Mouse (Mus musculus): ENCODE results near the gene Thra.

DNA sequence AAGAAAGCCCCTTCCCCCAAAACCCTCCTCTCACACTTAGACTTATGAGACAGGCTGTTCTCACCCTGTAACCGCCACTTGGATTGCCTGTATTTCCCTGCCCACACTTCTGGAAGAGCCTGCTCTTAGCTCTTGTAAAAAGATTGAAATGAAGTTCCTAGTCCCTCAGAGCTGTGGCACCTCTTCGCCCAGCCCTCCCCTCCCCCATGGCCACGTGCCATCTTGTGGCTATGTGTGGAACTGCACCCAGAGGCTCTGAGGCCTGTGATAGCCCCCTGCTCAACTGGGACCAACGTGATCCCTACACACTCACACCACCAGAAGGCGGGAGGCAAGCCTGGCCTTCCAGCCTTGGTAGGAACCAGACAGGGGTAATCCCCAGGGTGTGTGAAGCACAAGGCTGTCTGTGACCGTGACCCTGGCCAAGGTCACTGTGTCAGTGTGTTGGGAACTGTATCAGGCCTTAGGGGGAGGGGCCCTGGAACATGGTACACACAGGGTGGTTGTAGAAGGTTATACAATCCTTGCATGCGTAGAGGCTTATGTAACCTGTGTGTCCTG is 14.3 kb downstream of the Thra start:
- TF ChIP-seq POLR2A (IDR thresholded peaks at IDR 0.05; ENCODE audit: low read depth, low read length) (peak; percentile 17; the same call in 1 of the 2 replicates), CTCF (conservative IDR thresholded peaks at IDR 0.05 in 1 of 2, IDR thresholded peaks at IDR 0.05 in 1 of 2; ENCODE audit: low read depth in 2 of 2, low read length in 2 of 2) (peak; percentile 96 to 98), MXI1 (IDR thresholded peaks at IDR 0.05; ENCODE audit: low read depth, low read length) (no peak; the same call in 1 of the 2 replicates), NELFE (IDR thresholded peaks at IDR 0.05; ENCODE audit: low read depth, low read length) (peak; percentile 65; the same call in 1 of the 2 replicates), EP300 (IDR thresholded peaks at IDR 0.05; ENCODE audit: low read length) (0 out of 2 replicates have a peak, but pooled peaks have one; percentile 45), E2F4 (IDR thresholded peaks at IDR 0.05; ENCODE audit: insufficient replicate concordance, low read depth, low read length) (no peak), MYC (IDR thresholded peaks at IDR 0.05; ENCODE audit: low read depth, low read length) (peak; percentile 76), BHLHE40 (IDR thresholded peaks at IDR 0.05; ENCODE audit: low read depth, low read length) (peak; percentile 82), ZMIZ1 (IDR thresholded peaks at IDR 0.05; ENCODE audit: low read depth, low read length) (no peak), MAZ (IDR thresholded peaks at IDR 0.05; ENCODE audit: low read depth, low read length) (peak; percentile 93), CHD1 (IDR thresholded peaks at IDR 0.05; ENCODE audit: low read depth, low read length) (no peak)
